Mouse (Mus musculus) kidney, adult 2 months (tissue): ENCODE measurements around the gene Fam78a.

Source experiments
- CTCF ChIP-seq: fragments of 200-500 bp; conservative IDR thresholded peaks from 2 replicates; pipeline ENCODE4 v1.5.1; 2011; ENCODE audit warnings: low read depth, mild to moderate bottlenecking, control low read depth, low read length, moderate library complexity, mixed read lengths; ENCODE audit not compliant: insufficient read depth, insufficient read length
- POLR2A ChIP-seq: fragments of 200-500 bp; IDR thresholded peaks from one replicate; pipeline ENCODE4 v1.6.1; 2011; ENCODE audit warnings: low read depth, low read length, control low read depth

- TF ChIP-seq CTCF (no peak), POLR2A (no peak)
Measured at GRCm38 (mm10) chr2:32008716-32009115, 75.9 kb downstream of the Fam78a start.
